Mouse (Mus musculus): ENCODE data around the gene Esp31.

The Esp31 gene

GRCm38 (mm10) chr17:38639147-38639546 lies at the start of gene Esp31:
Gene Esp31, plus strand, starts transcription at chr17:38639447.
- DNase-seq = no peak
